Mouse (Mus musculus) limb, embryonic 10.5 days (tissue): ENCODE data around the gene Lrsam1. TPM values are rescaled to one million over a fixed set of nuclear protein-coding genes. Genes with fewer than 3 reads are reported as not detected.

Experiments
- DNase-seq: peaks from one replicate; pipeline ENCODE4 v3.0.0-alpha.2; 2017; ENCODE audit warnings: low spot score
- H3K27ac ChIP-seq: fragments of 300-500 bp; sonication (generic); 2 replicates; pipeline ENCODE4 v1.5.1; 2016; ENCODE audit warnings: mild to moderate bottlenecking
- H3K27me3 ChIP-seq: fragments of 300-500 bp; sonication (generic); 2 replicates; pipeline ENCODE4 v1.6.1; 2016; ENCODE audit warnings: low read depth, mild to moderate bottlenecking; ENCODE audit not compliant: poor library complexity, severe bottlenecking
- H3K36me3 ChIP-seq: fragments of 300-500 bp; sonication (generic); 2 replicates; pipeline ENCODE4 v1.6.1; 2016; ENCODE audit warnings: mild to moderate bottlenecking, moderate library complexity
- H3K4me1 ChIP-seq: fragments of 300-500 bp; sonication (generic); 2 replicates; pipeline ENCODE4 v1.6.1; 2016
- H3K4me3 ChIP-seq: fragments of 300-500 bp; sonication (generic); 2 replicates; pipeline ENCODE4 v1.5.1; 2016; ENCODE audit warnings: mild to moderate bottlenecking, moderate library complexity
- H3K9me3 ChIP-seq: fragments of 300-500 bp; sonication (generic); replicated peaks from 2 replicates; pipeline ENCODE4 v1.6.1; 2016; ENCODE audit warnings: mild to moderate bottlenecking
- whole genome bisulfite sequencing: fragments of 180-500 bp; shearing (Covaris S2); methylation state at CpG from one replicate; pipeline ENCODE4 v1.1.7; 2016; 5-methylcytosine and 5-hydroxymethylcytosine counted together
- polyA plus RNA-seq: library from polyadenylated mRNA; unstranded; fragments of >200 nt; fragmentation: Nextera tagmentation; extraction: Ambion mirVana; gene quantifications from 2 replicates; pipeline ENCODE4 v1.2.1, GENCODE M21; 2016

The Lrsam1 gene
- polyA plus RNA-seq, 1 experiment from 2014 or later = 7.5 TPM

DNA sequence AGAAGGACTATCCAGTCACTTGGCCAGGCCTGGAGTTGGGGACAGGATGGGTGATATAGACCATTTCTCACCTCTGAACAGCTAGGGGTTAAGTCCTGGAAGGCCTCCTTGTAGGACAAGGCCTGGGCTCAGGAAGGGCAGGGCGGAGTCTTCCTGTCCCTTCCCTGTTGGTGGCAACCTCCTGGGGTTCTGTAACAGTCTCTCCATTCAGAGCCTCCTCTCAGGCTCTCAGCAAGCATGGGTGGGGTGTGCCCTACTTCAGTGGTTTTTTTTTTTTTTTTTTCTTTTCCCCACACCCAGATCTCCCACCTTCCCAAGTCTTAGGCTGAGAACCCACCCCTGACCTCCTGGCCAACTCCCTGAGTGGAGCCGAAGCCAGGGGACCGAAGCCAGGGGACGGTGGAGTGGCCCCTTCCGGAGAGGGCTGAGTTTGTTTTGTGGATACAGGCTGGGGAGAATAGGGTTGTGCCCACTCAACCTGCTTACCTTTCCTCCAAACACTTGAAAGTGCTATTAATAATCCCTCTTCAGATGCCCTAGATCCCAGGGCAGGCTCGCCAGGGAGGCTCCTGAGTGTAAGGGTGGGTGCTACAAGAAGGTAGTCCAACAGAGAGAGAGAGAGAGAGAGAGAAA lies 83.5 kb downstream of the Lrsam1 start:
- WGBS = 54% methylated on average over 6 of the region's 6 CpGs
- H3K4me1 ChIP-seq = peaks cover 88% of the 10 kb centered on the region

DNA sequence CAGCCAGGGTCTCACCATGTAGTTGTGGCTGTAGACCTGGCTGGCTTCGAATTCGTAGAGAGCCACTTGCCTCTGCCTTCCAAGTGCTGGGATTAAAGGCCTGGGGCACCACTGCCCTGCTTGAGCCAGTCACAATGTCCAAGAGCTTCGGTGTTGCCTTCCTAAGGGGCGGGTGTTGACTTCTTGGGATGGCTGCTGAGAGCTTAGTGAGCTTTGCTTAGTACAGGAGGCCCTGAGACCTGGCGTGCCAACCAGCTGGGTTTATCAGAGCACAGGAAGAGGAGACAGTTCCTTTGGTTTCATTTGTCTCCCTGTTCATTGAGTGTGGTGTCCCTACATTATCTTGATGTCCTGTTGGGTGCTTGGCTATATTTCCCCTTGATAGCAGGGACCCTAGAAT lies 84.1 kb downstream of the Lrsam1 start:
- peaks cover 82% of the 10 kb centered on the region for H3K4me1 ChIP-seq
- no peaks in the 10 kb centered on the region for H3K9me3 ChIP-seq
- peak overlapping the region; percentile 74 for H3K4me3 ChIP-seq
- H3K27me3 ChIP-seq = no peaks in the 10 kb centered on the region
- WGBS = 33% methylated on average over 5 of the region's 5 CpGs
- H3K36me3 ChIP-seq = peaks cover 8% of the 10 kb centered on the region
- H3K27ac ChIP-seq = peak overlapping the region; percentile 95
- no peak for DNase-seq

More for the DNA sequence above, 83.5 kb downstream of the Lrsam1 start:
- H3K4me3 ChIP-seq = peak overlapping the region; percentile 74
- H3K36me3 ChIP-seq = peaks cover 8% of the 10 kb centered on the region
- H3K27ac ChIP-seq = peak overlapping the region; percentile 95; the same call in 1 of the 2 replicates
- H3K27me3 ChIP-seq = no peaks in the 10 kb centered on the region
- no peak for DNase-seq
- H3K9me3 ChIP-seq = no peaks in the 10 kb centered on the region

GRCm38 (mm10) chr2:32876490-32877302 lies 84.7 kb downstream of the Lrsam1 start:
- Histone ChIP-seq H3K9me3 (no peaks in the 10 kb centered on the region), H3K27ac (peak overlapping the region; percentile 95), H3K4me1 (peaks cover 76% of the 10 kb centered on the region), H3K4me3 (peak overlapping the region; percentile 74), H3K36me3 (peaks cover 6% of the 10 kb centered on the region), H3K27me3 (no peaks in the 10 kb centered on the region)
- peak; percentile 62 for DNase-seq
- WGBS = 3% methylated on average over 20 of the region's 20 CpGs

- no peaks in the 10 kb centered on the region for H3K27me3 ChIP-seq
Observed at GRCm38 (mm10) chr2:32875675-32876489, 85.5 kb downstream of the Lrsam1 start, which contains the start of gene Fam129b. Fam129b (plus strand) TSS chr2:32876114.

More at GRCm38 (mm10) chr2:32875675-32876489, 85.5 kb downstream of the Lrsam1 start, which contains the start of gene Fam129b:
- Histone ChIP-seq H3K27ac (peak within 1 kb of the TSS; percentile 95), H3K4me3 (peak within 1 kb of the TSS; percentile 74), H3K9me3 (no peaks in the 10 kb centered on the region), H3K36me3 (peaks cover 1% of the 10 kb centered on the region), H3K4me1 (peaks cover 68% of the 10 kb centered on the region)
- under 1% methylated on average over 68 of the region's 68 CpGs for WGBS
- peak; percentile 95 for DNase-seq

Other genes starting within 250 kb of the Lrsam1 start
- gene Cdk9, start 248.5 kb downstream of the Lrsam1 start, polyA plus RNA-seq = 156 and 160 TPM in 2 replicates
- 16.2 and 20.9 TPM in 2 replicates for gene Sh2d3c, start 240.6 kb downstream of the Lrsam1 start, polyA plus RNA-seq
- 0.14 TPM in 1 of 2 replicates, not detected in the other for gene 6330409D20Rik, start 220.6 kb downstream of the Lrsam1 start, polyA plus RNA-seq
- gene Tor2a, start 204.4 kb downstream of the Lrsam1 start, polyA plus RNA-seq = 52.9 and 61.1 TPM in 2 replicates
- 0.23 and 0.38 TPM in 2 replicates for gene Ttc16, start 186.0 kb downstream of the Lrsam1 start, polyA plus RNA-seq
- gene Ptrh1, start 185.8 kb downstream of the Lrsam1 start, polyA plus RNA-seq = 5.3 and 5.6 TPM in 2 replicates
- gene Cfap157, start 177.2 kb downstream of the Lrsam1 start, polyA plus RNA-seq = 0.26 and 1.3 TPM in 2 replicates
- gene Stxbp1, start 114.4 kb downstream of the Lrsam1 start, polyA plus RNA-seq = 10.9 and 12.9 TPM in 2 replicates
- gene Fam129b, start 85.5 kb downstream of the Lrsam1 start, polyA plus RNA-seq = 40.9 and 47.9 TPM in 2 replicates
- gene Rpl12, start 55 bp downstream of the Lrsam1 start, polyA plus RNA-seq = 194 and 232 TPM in 2 replicates
- gene Slc2a8, start 20.5 kb upstream of the Lrsam1 start, polyA plus RNA-seq = 16.5 and 22.3 TPM in 2 replicates
- 8.6 and 9.4 TPM in 2 replicates for gene Garnl3, start 170.0 kb upstream of the Lrsam1 start, polyA plus RNA-seq